Mouse (Mus musculus) induced T-regulatory cell, adult 2 months (primary cell): ENCODE results near the gene Casc3.
"Not testable (repeated sequence)": the region's sequence is repeated elsewhere in the genome, so short reads cannot be mapped to it uniquely, and the experiment has no call there.

Experiments used
- DNase-seq: peaks from one replicate; pipeline ENCODE4 v3.0.0-alpha.2; 2012; ENCODE audit warnings: low read depth

Casc3 gene

DNA sequence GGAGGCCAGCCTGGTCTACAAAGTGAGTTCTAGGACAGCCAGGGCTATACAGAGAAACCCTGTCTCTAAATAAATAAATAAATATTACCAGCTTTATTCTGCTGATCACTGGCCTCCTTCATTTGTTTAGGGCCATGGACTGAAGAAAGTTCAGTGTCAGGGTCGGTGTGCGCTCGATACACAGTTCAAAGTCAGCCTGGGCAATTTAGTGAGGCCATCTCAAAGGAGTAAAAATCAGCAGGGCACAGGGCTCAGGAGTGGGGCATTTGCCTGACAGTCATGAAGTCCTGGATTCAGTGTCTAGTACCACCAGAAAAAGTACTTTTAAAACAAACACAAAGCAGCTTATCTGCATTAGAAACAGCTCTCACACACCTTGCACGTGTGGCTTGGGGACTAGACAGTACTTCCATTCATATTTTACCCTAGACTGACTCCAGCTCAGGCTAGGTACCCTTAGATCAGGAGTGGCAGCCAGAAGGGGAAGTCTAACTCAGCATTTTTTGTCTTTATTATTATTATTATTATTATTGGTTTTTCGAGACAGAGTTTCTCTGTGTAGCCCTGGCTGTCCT lies 14.0 kb upstream of the Casc3 start:
- DNase-seq = no peak

DNA sequence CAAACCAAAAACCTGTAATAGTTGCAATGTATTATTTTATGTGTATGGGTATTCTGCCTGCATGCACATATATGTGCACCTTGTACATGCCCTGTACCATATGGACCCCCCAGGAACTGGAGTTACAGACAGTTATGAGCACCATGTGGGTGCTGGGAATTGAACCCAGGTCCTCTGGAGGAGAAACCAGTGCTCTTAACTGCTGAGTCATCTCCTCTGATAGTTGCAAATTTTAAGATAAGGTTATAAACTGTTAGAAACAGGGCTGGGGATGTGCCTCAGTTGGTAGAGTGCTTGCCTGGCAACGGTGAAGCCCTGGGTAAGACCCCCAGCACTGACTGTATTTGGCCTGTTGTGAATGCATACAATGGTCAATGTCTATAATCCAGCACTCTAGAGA lies 13.3 kb upstream of the Casc3 start:
- no peak for DNase-seq

DNA sequence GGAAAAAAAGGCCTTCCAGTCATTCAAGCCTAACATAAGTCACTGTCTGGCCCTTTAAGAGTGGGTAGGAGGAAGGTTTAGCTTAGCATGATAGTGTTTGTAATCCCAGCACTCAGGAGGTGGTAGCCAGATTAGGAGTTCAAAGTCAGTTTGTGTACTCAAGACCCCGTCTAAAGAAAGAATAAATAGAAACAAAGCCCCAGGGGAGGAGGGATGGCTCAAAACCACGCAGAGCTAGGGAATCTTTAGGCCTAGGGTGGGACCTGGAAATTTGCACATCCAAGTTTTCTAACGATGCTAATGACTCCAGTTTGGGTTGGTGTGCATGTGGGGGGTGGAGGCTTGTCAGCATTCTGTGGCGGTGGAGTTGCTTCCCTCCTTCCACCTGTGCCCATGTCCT lies 12.6 kb upstream of the Casc3 start:
- no peak for DNase-seq

DNA sequence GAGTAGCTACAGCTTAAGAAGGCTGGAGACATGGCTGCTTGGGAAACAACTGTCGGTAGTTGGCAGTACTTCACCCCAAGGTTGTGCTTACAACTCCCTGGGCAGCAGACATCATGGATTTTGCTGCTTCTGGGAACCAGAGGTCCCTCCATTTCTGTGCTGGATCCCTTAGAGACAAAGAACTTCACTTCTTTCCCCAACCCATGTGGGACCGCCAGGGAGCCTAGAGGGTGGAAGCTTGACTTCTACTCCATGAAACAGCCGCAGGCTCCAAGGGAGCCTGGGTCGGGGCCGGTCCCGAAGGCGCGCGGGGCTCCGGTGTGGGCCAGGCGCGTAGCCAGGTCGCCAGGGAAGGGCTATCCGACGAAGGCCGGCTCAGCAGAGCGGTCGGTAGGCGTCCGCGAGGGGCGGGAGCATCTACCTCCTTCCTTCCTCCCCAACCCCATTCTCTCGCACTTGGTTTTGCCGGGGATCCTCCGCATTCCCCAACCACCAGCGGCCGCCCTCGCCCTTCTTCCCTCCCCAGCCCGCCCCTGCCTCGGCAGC lies 10.2 kb upstream of the Casc3 start:
- DNase-seq = peak; percentile 70

GRCm38 (mm10) chr11:98795015-98795713 lies 9.5 kb upstream of the Casc3 start, which contains the start of gene Msl1:
Msl1 (plus strand) TSS chr11:98795516.
- DNase-seq = peak; percentile 92

- DNase-seq = peak; percentile 64
Measured at GRCm38 (mm10) chr11:98795714-98796514, 8.8 kb upstream of the Casc3 start.

DNA sequence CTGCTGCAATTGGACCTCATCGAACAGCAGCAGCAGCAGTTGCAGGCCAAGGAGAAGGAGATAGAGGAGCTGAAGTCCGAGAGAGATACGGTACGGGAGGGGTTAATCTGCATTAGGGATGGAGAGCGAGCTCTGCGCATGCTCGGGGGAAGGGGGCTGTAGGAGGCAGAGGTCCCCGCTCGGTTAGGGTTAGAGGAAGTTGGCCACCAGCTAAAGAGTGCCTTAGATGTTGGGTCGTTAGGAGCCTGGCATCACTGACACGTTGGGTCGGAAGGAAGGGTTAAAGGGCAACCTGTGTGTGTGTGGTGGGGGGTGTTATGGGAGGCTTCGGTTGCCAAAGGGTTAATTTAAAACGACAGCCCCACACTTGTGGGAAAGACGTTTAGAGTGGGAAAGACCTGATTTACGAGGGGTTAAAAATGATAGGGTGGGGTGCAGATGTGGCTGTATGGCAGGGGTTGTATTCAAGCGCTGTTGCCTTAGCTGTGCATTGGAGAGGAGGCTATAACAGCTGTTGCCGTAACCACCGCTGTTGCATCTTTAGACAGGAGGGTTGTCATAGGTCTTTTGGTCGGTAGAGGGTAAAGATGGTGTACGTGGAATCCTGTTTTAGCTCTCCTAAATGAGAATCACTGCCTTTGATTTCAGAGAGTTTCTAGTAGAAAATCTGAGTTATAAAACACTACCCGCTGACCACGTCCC lies 8.0 kb upstream of the Casc3 start:
- peak; percentile 78 for DNase-seq

DNA sequence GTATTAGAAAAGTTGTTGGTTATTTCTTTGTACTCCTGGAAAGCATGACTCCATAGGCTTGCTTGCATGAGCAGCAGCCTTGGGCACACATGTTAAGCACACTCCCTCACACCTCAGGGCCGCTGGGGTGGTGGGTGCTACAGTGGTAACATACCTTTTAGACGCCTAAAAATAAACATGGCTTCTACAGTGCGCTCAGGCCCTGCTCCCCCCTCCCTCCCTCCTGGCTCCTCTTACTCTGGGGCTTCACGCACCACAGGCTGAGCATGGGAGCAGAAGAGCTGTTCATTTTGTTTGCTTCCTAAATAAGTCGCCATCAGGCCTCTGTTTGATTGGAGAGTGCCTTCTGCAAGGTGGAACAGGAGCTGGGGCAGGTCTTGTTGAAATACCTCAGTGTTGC lies 7.4 kb upstream of the Casc3 start:
- no peak for DNase-seq

GRCm38 (mm10) chr11:98797909-98798308 lies 6.8 kb upstream of the Casc3 start:
- no peak for DNase-seq

DNA sequence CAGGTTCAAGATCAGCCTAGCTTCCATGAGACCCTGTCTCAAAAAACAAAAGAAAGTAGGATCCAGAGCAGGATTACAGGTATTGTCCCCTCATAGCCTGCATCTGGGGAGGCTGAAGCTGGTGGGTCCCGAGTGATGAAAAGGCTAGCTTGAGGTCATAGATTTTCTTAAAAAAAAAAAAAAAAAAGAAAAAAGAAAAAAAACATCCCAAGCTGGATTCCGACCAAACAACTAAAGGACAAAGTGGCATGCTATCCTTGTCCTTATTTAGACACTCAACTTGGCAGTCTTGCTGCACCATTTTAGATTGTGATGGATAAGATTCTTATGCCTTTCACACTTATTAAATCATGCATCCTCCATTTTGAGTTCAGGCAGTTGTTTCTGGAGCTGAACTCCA lies 3.7 kb downstream of the Casc3 start:
- no peak for DNase-seq

DNA sequence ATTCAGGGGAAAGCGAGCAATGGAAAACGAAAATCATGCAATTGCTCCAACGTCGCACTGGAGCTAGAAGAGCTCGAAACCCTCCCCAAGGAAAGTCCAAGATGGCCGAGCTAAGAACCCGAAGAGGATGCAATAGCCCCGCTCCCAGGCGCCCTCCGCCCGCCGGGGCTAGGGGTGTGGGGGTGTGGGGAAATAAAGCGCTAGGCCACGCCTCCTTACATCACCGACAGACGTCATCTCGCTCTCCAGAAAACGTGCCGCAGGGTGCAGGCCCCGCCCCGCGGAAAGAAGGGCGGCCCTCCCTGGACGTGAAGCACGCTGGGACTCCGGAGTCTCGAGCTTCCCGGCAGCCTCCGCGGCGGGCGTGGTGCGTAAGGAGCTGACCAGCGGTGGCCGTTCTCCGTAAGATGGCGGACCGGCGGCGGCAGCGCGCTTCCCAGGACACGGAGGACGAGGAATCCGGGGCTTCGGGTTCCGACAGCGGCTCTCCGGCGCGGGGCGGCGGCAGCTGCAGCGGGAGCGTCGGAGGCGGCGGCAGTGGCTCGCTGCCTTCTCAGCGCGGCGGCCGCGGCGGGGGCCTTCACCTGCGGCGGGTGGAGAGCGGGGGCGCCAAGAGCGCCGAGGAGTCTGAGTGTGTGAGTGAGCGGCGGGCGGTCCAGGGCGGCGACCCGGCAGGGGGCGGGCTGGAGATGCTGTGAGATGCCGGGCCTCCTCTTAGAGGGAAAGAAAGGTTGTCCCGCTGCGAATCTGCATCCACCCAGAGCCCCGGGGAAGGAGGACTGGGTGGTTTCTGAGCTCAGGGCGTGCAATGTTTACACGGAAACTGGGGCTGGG lies 5.0 kb downstream of the Casc3 start:
- DNase-seq = peak; percentile 99

DNA sequence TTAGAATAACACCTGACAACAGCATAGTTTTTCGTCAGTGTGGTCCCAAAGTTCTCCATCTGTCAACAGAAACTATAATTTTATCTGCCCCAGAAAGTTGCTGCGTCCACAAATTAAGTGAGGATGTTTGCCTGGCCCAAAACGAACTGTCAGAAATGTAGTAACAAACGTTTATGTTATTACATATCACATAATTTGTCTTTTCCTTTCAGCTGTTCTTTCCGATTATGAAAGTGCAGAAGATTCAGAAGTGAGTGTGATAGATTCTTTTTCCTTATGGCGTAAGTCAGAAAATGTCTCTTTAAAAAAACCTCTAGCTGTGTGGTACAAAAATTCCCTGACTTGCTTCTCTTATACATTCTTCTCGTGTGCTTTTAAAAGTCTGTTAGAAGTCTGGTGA lies 6.0 kb downstream of the Casc3 start:
- no peak for DNase-seq

DNA sequence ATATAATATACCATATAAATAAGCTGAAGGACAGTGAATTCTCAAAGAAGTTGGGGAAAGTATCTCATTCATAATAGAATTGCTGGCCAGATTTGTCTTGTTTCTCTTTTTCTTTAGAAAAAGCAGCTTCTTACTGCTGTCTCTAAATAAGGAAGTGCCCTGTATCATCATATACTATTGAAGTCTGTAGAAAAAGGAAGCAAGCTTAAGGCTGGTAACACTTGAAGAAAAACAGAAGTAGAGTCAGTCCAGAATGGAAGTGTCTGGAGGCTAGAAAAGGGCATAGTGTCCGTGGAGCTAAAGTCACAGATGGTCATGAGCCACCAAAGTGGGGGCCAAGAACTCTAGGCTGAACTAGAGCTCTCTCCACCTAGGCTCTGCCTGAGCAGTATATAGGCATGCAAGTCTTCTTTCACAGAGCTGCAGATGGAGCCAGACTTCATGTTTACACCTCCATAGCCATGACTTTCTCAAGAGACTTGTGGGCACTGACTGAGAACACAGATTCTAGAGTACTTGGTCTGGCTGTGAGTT lies 12.1 kb downstream of the Casc3 start:
- no peak for DNase-seq

GRCm38 (mm10) chr11:98820968-98821367 lies 16.3 kb downstream of the Casc3 start:
- peak; percentile 56 for DNase-seq

DNA sequence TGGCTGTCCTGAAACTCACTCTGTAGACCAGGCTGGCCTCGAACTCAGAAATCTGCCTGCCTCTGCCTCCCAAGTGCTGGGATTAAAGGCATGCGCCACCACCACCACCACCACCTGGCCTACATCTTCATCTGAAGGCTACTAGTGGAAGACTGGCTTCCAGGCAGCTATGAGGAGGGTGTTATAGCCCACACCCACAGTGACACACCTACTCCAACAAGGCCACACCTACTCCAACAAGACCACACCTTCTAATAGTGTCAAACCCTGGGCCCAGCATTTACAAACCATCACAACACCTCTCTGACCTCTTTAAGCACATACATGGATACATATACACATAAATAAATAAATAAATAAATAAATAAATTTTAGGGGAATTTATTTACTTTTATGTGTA lies 21.4 kb downstream of the Casc3 start:
- DNase-seq = not testable (repeated sequence)

DNA sequence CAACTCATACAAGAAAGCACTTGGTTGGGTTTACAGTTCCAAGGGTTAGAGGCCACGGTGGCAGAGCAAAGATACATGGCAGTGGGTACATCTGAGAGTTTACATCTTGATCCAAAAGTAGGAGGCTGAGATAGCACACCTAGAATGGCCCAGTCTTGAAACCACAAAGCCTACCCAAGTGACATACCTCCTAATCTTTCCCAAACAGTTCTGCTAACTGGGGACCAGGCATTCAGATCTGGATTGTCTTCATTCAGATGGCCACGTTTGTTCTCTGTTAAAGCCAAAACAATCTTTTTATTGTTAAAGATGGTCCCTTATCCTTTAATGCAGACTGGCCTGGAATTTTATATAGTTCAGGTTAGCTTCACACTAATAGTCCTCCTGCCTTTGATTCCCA lies 23.2 kb downstream of the Casc3 start:
- no peak for DNase-seq

- peak; percentile 83 for DNase-seq
Measured at GRCm38 (mm10) chr11:98829091-98829775, 24.5 kb downstream of the Casc3 start.

DNA sequence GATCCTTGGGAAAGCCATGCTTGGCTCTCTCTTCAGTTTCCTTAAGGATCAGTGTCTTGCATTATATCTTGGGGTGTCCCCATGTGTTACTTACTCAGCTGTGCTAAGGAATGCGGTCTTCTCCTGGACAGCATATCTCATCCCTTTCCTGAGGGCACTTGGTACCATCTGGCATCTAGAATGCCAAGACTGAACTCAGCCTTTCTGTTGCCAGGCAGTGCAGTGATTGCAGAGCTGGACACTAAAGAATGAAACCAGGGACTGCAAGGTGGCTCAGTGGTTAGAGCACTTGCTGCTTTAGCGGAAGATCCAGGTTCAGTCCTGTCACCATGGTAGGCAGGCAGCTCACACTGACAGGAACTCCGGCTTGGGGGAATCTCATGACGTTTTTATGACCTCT lies 25.2 kb downstream of the Casc3 start:
- no peak for DNase-seq

GRCm38 (mm10) chr11:98835296-98835695 lies 30.6 kb downstream of the Casc3 start:
- DNase-seq = no peak

DNA sequence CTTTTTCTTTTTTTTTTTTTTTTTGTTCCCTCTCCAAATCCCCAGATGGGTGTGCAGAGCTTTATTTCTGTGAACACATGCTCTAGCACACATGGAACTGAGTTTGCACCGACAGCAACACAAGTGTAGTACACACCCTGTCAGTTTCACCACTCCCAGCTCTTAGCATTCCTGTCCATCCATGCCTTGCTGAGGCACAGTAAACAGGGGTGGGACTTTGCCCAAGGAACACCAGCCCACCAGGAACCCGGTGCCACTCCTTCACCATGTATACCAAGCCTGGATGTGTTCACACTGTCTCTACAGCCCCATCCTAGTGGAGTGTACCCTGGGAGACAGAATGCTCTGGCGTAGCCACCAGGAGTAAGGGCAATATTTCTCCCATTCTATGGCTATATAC lies 31.0 kb downstream of the Casc3 start:
- no peak for DNase-seq
